Mouse (Mus musculus): ENCODE measurements around the gene Exoc3l4.

- TF ChIP-seq POLR2A (IDR thresholded peaks at IDR 0.05; ENCODE audit: borderline replicate concordance, extremely low read depth, low read depth, low read length), result no peak
- TF ChIP-seq CTCF (IDR thresholded peaks at IDR 0.05; ENCODE audit: insufficient read depth, low read length), result no peak
These were observed 46.8 kb downstream of the Exoc3l4 start for GRCm38 (mm10) chr12:111463570-111463969.

Measured in lung, adult 2 months (tissue).